Mouse (Mus musculus) neural tube, embryonic 12.5 days (tissue): ENCODE data around the gene Rsu1. TPM values are rescaled to one million over a fixed set of nuclear protein-coding genes. Genes with fewer than 3 reads are reported as not detected.
"Not testable (repeated sequence)": the region's sequence is repeated elsewhere in the genome, so short reads cannot be mapped to it uniquely, and the experiment has no call there.

Experiments
- ATAC-seq: fragments of 200-750 bp; cut with Nextera tagmentation; 2 replicates; pipeline ENCODE4 v1.8.0; 2017; ENCODE audit warnings: low read depth, mild to moderate bottlenecking, moderate TSS enrichment, moderate library complexity; ENCODE audit not compliant: low FRiP score
- H3K27ac ChIP-seq: fragments of 300-500 bp; sonication (generic); 2 replicates; pipeline ENCODE4 v1.5.1; 2016
- H3K27me3 ChIP-seq: fragments of 300-500 bp; sonication (generic); replicated peaks from 2 replicates; pipeline ENCODE4 v1.6.1; 2016; ENCODE audit warnings: mild to moderate bottlenecking
- H3K36me3 ChIP-seq: fragments of 300-500 bp; sonication (generic); 2 replicates; pipeline ENCODE4 v1.6.1; 2016; ENCODE audit warnings: mild to moderate bottlenecking
- H3K4me1 ChIP-seq: fragments of 300-500 bp; sonication (generic); 2 replicates; pipeline ENCODE4 v1.6.1; 2016
- H3K4me2 ChIP-seq: fragments of 300-500 bp; sonication (generic); replicated peaks from 2 replicates; pipeline ENCODE4 v1.6.1; 2016; ENCODE audit warnings: mild to moderate bottlenecking
- H3K4me3 ChIP-seq: fragments of 300-500 bp; sonication (generic); 2 replicates; pipeline ENCODE4 v1.5.1; 2016
- H3K9ac ChIP-seq: fragments of 300-500 bp; sonication (generic); 2 replicates; pipeline ENCODE4 v1.6.1; 2016; ENCODE audit warnings: mild to moderate bottlenecking
- H3K9me3 ChIP-seq: fragments of 300-500 bp; sonication (generic); 2 replicates; pipeline ENCODE4 v1.6.1; 2016; ENCODE audit warnings: mild to moderate bottlenecking
- WGBS: fragments of 180-500 bp; shearing (Covaris S2); methylation state at CpG from one replicate; pipeline ENCODE4 v1.1.7; 2016; 5-methylcytosine and 5-hydroxymethylcytosine counted together
- polyA plus RNA-seq: library from polyadenylated mRNA; unstranded; fragments of >200 nt; fragmentation: Nextera tagmentation; extraction: Ambion mirVana; gene quantifications from 2 replicates; pipeline ENCODE4 v1.2.1, GENCODE M21; 2016

Gene Rsu1
- polyA plus RNA-seq, 1 experiment from 2014 or later, result 73.4 TPM

DNA sequence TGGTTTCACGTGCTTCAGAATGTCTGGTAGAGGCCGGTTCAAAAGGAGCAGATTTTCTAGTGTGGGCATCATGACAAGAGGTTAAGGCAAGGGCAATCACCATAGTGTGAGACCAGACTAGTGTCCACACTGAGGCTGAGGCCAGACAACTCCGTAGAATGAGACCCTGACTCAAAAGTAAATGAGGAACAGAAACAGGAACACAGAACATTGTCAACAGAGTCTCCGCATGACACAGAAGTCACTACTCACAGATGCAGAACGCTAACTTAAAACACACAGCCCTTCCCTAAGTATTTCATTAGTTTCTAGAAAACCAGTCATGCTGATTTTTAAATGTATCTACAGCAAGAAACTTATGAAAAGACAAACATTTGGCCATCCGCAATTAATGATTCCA lies 53.1 kb downstream of the Rsu1 start:
- ATAC-seq, result no peak
- no peak overlapping the region for H3K9ac ChIP-seq
- H3K9me3 ChIP-seq, result no peaks in the 10 kb centered on the region
- WGBS, result 84% methylated on average over 6 of the region's 6 CpGs
- no peak overlapping the region for H3K27ac ChIP-seq
- H3K4me1 ChIP-seq, result no peaks in the 10 kb centered on the region
- H3K36me3 ChIP-seq, result no peaks in the 10 kb centered on the region
- no peaks in the 10 kb centered on the region for H3K27me3 ChIP-seq
- H3K4me3 ChIP-seq, result no peak overlapping the region
- no peak overlapping the region for H3K4me2 ChIP-seq

DNA sequence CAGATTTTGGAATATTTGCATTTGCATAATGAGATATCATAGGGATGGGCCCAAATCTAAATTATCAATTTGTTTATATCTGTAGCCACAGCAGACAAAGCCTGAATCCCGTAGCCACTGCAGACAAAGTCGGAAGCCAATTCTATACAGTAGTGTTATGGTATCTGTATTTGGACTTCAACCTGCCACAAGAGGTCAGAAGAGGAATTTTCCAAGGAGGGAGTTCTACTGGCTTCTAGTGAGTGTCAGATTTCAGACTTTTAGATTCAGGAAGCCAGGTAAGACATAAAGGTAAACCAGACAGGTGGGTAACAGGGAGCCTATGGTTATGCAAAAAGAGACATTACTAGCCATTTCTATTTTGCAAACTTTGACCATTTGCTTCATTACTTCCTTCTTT lies 64.4 kb downstream of the Rsu1 start:
- Histone ChIP-seq H3K27me3 (peaks cover 4% of the 10 kb centered on the region; the same call in 1 of the 2 replicates), H3K27ac (no peak overlapping the region), H3K9ac (no peak overlapping the region), H3K4me2 (no peak overlapping the region), H3K9me3 (no peaks in the 10 kb centered on the region), H3K4me3 (no peak overlapping the region), H3K36me3 (no peaks in the 10 kb centered on the region), H3K4me1 (no peaks in the 10 kb centered on the region)
- ATAC-seq, result no peak
- WGBS, result 92% methylated on average over 2 of the region's 2 CpGs

DNA sequence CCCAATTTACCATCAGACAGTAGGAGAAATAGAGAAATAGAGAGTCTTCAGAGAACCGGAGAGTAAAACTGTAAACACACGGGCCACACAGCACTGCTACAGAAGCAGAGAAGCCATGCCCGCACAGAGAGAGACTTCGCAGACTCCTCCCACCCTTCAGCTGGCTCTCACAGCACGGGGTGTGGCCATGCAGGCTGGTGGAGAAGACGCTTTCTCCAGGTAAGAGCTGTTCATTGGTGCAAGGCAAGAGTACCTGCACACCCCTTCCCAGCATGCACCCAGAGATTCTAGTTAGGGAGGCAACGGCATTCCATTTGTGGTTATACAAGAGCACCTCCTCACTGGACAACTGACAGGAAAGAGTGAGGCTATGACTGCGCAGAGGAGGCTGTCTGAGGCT lies 64.8 kb downstream of the Rsu1 start:
- no peak overlapping the region for H3K4me3 ChIP-seq
- no peaks in the 10 kb centered on the region for H3K9me3 ChIP-seq
- H3K27me3 ChIP-seq, result peaks cover 7% of the 10 kb centered on the region; the same call in 1 of the 2 replicates
- 65% methylated on average over 8 of the region's 8 CpGs for WGBS
- no peaks in the 10 kb centered on the region for H3K4me1 ChIP-seq
- no peaks in the 10 kb centered on the region for H3K36me3 ChIP-seq
- H3K4me2 ChIP-seq, result no peak overlapping the region
- no peak overlapping the region for H3K9ac ChIP-seq
- no peak for ATAC-seq
- no peak overlapping the region for H3K27ac ChIP-seq

DNA sequence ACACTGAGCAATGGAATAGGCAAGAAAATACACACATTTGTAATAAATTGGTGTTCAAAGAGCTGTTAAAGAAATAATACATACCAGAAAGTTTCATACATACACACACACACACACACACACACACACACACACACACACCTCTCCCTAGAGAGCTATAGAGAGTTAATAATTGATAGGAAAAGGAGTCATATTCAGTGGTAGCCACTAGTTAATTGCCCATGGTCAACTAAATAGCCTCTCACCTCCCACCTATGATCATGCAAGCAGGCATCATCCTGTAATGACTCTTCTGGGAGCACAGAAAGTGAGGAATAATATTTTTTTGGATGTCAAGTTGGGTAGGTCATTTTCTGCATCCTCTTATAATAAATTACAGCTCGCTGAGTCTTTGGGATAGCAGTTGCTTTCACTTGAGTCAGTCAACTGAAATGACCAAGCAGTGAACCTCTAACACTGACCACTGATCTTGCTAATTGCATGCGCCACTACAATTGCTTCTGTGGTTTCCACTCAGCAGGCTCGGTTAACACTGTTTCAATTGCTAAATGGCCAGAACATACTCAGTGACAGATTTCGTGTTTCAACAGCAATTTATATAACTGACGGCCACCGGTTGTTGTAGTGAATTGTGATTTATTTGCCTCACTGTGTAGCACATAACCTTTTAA lies 68.3 kb downstream of the Rsu1 start:
- Histone ChIP-seq H3K9ac (no peak overlapping the region), H3K27me3 (peaks cover 20% of the 10 kb centered on the region)
- no peak for ATAC-seq

DNA sequence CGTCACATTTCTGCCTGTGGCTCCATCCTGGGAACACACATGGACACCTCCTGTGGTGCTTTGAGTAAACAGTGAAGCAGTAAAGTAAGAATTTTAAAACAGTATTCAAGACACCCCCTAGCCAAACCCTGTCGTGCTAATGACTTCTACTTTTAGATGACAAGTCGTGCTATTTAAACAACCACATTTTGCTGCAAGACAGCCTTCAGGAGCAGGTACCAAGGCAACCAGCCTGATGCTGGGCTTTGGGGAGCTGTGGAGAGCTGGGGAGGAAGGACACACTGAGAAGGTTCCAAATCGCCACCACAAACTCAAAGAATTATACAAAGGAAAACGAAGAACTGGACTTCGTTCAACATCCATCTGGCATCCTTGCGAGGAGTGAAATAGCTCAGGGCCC lies 71.5 kb downstream of the Rsu1 start:
- Histone ChIP-seq H3K4me2 (no peak overlapping the region), H3K36me3 (no peaks in the 10 kb centered on the region), H3K4me1 (no peaks in the 10 kb centered on the region), H3K4me3 (no peak overlapping the region), H3K9me3 (no peaks in the 10 kb centered on the region), H3K27me3 (peaks cover 16% of the 10 kb centered on the region), H3K27ac (no peak overlapping the region), H3K9ac (no peak overlapping the region)
- no peak for ATAC-seq
- WGBS, result 67% methylated on average over 7 of the region's 7 CpGs

More for the DNA sequence above, 68.3 kb downstream of the Rsu1 start:
- no peaks in the 10 kb centered on the region for H3K4me1 ChIP-seq
- 17% methylated on average over 6 of the region's 6 CpGs for WGBS
- H3K4me2 ChIP-seq, result no peak overlapping the region
- H3K9me3 ChIP-seq, result no peaks in the 10 kb centered on the region
- no peak overlapping the region for H3K27ac ChIP-seq
- H3K4me3 ChIP-seq, result no peak overlapping the region
- no peaks in the 10 kb centered on the region for H3K36me3 ChIP-seq

DNA sequence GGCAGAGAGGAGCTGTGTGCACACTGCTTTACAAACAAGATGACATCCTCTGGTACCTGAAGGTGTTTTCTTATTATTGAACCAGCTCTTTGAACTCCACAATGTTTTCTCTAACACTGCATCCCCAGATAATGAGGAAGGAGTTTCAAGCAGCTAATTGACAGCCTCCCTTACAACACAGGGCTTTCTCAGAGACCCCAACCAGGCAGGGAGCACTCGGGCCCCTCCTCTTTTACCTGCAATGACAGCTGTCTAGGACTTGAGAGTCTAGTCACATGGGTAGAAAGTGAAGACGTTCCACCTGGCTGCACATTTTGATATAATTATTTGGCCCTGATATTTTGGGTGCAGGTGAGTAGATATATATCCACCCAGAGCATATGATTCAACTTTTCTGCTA lies 72.2 kb downstream of the Rsu1 start:
- Histone ChIP-seq H3K27ac (no peak overlapping the region), H3K9ac (no peak overlapping the region), H3K36me3 (no peaks in the 10 kb centered on the region), H3K27me3 (peaks cover 16% of the 10 kb centered on the region), H3K9me3 (no peaks in the 10 kb centered on the region), H3K4me1 (no peaks in the 10 kb centered on the region), H3K4me3 (no peak overlapping the region), H3K4me2 (no peak overlapping the region)
- ATAC-seq, result no peak
- 71% methylated on average over 2 of the region's 2 CpGs for WGBS

DNA sequence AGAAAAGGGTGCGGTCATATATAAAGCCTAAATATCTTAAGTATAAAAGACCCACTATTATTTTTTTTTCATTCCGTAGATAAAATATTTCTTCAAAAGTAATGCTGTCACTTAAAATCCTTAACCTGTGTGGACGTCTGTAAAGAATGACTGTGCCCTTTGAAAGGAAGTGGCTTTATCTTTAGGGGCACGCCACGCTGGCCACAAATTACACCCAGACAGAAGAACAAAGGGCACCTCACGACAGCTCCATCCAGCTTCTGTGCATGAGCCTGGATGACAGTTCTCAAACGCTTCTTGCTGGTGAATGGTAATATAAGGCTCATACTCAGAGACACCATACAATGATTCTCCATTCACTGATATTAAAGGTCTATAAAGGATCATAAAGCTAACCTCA lies 75.7 kb downstream of the Rsu1 start:
- WGBS, result 33% methylated on average over 7 of the region's 7 CpGs
- H3K4me2 ChIP-seq, result no peak overlapping the region
- H3K4me3 ChIP-seq, result no peak overlapping the region
- no peak overlapping the region for H3K27ac ChIP-seq
- no peak for ATAC-seq
- H3K36me3 ChIP-seq, result no peaks in the 10 kb centered on the region
- H3K4me1 ChIP-seq, result no peaks in the 10 kb centered on the region
- H3K27me3 ChIP-seq, result peaks cover 8% of the 10 kb centered on the region; the same call in 1 of the 2 replicates
- no peak overlapping the region for H3K9ac ChIP-seq
- no peaks in the 10 kb centered on the region for H3K9me3 ChIP-seq

DNA sequence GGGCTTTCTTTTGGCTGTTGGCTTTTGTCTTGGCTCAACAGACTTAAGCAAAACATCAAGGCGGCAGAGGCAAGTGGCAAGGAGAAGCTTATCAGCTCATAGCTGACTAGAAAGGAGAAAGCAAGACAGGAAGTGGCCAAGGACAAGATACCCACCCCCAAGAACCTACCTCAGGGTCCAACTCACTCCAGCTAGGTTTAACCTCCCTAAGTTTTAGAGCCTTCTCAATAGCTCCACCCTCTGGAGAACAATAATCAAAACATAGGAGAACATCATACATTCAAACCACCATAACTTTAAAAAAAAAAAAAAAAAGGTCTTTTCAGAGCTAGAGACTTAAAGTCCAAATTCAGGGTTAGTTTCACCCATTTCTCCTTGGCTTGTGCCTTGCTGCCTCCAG lies 79.1 kb downstream of the Rsu1 start:
- no peak for ATAC-seq

DNA sequence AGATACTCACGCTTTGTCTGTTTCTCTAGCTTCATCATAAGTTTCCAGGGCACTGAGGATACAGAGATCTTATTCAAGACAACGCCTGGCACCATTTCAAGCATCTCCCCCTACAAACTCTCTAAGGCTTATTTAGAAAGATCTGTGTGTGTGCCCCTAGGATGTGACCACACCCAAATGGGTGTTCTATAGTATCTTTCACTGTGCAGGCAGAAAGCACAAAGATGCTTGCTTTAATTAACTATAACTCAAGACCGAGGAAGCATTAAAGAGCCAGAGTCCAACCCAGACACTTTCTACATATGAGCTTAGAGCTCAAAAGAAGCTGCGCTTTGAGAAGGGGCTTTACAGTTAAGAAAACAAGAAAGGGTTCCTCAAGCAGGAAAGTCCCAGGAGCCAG lies 80.4 kb downstream of the Rsu1 start:
- WGBS, result 65% methylated on average over 4 of the region's 4 CpGs
- no peak overlapping the region for H3K4me3 ChIP-seq
- no peaks in the 10 kb centered on the region for H3K9me3 ChIP-seq
- H3K4me1 ChIP-seq, result no peaks in the 10 kb centered on the region
- ATAC-seq, result no peak
- no peak overlapping the region for H3K4me2 ChIP-seq
- no peaks in the 10 kb centered on the region for H3K27me3 ChIP-seq
- H3K36me3 ChIP-seq, result no peaks in the 10 kb centered on the region
- no peak overlapping the region for H3K27ac ChIP-seq
- H3K9ac ChIP-seq, result no peak overlapping the region

More for the DNA sequence above, 79.1 kb downstream of the Rsu1 start:
- H3K36me3 ChIP-seq, result no peaks in the 10 kb centered on the region
- no peak overlapping the region for H3K4me2 ChIP-seq
- H3K4me3 ChIP-seq, result no peak overlapping the region
- WGBS, result 95% methylated on average over 1 of the region's 1 CpGs
- H3K9me3 ChIP-seq, result no peaks in the 10 kb centered on the region
- no peaks in the 10 kb centered on the region for H3K27me3 ChIP-seq
- H3K9ac ChIP-seq, result no peak overlapping the region
- no peaks in the 10 kb centered on the region for H3K4me1 ChIP-seq
- no peak overlapping the region for H3K27ac ChIP-seq

DNA sequence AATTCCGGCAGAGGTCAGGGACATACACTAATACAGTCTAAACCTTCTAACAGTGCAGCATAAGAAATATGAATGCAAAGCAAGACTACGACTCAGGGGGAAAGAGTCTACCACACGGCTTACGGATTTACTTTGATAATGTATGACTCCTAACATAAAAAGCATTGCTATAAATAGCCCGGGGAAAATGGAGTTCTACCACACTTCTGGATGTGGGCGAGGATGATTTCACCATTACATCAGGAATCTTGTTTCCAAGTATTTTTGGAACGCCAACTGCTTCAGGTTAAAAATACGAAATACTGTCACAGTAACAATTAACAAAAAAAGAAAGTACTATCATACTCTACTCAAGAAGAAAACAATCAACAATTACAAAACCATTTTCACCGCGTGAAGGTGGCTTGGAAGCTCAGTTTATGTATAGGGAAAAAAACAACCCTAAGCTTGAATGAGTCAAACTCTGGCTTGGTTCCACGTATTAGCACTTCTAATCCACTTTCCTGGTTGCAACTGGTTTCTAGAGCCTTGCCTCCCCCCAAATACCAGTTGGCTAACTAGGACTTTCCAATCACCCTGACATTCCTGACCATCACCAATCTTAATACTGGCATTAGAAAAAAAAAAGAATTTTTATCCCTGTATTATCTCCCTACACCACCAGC lies 82.3 kb downstream of the Rsu1 start:
- Histone ChIP-seq H3K4me1 (no peaks in the 10 kb centered on the region), H3K27me3 (no peaks in the 10 kb centered on the region), H3K27ac (no peak overlapping the region), H3K36me3 (no peaks in the 10 kb centered on the region), H3K9ac (no peak overlapping the region), H3K9me3 (no peaks in the 10 kb centered on the region), H3K4me3 (no peak overlapping the region), H3K4me2 (no peak overlapping the region)
- WGBS, result 94% methylated on average over 11 of the region's 11 CpGs
- ATAC-seq, result no peak

DNA sequence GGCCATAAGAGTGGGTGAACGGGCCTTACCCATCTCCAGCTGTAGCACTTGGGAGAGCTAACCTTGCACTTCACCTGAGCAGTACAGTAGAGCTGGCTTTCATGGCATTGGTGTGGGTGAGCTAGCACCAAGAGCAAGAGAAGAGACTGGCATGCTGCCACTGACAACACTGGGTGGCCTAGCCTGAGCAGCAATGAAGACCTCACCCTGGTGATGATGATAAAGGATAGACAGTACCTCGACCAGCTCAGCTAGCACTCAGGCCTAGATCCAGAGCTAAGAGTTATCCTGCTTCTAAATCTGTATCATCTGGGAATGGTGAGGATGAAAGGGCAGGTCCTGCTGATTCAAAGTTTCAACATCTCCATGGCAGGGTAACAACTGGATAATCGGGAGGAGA lies 88.1 kb downstream of the Rsu1 start:
- Histone ChIP-seq H3K27ac (no peak overlapping the region), H3K4me3 (no peak overlapping the region), H3K4me1 (0 out of 2 replicates have a peak, but pooled peaks cover 3% of the 10 kb centered on the region), H3K9ac (no peak overlapping the region), H3K36me3 (no peaks in the 10 kb centered on the region), H3K4me2 (no peak overlapping the region), H3K27me3 (no peaks in the 10 kb centered on the region), H3K9me3 (no peaks in the 10 kb centered on the region)
- 95% methylated on average over 3 of the region's 3 CpGs for WGBS
- ATAC-seq, result no peak

DNA sequence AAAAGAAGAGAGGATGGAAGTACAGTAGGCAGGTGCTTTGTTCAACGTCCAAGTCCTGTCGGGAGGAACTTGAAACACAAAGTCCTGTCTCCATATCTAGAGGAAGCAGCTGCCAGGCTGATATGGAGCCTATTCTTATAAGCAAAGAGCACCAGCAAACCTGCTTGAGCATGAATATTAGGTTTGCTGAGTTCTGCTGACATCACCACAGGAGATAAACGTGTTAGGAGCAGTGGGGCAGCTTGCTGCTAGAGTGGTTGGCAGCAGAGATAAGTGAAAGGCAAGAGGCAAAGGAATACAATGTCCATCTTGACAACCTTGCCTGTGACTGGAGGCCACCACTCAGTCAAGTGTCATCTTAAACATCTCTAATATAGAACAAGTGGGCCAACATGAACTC lies 89.3 kb downstream of the Rsu1 start:
- 100% methylated on average over 2 of the region's 3 CpGs for WGBS
- not testable (repeated sequence) for H3K27me3 ChIP-seq, H3K4me3 ChIP-seq, ATAC-seq, H3K4me2 ChIP-seq, H3K9me3 ChIP-seq, H3K9ac ChIP-seq, H3K36me3 ChIP-seq, H3K27ac ChIP-seq
- peaks cover 13% of the 10 kb centered on the region for H3K4me1 ChIP-seq
